Comparison of ENCODE assay signal across 8 mouse cellular contexts in the genomic region with DNA sequence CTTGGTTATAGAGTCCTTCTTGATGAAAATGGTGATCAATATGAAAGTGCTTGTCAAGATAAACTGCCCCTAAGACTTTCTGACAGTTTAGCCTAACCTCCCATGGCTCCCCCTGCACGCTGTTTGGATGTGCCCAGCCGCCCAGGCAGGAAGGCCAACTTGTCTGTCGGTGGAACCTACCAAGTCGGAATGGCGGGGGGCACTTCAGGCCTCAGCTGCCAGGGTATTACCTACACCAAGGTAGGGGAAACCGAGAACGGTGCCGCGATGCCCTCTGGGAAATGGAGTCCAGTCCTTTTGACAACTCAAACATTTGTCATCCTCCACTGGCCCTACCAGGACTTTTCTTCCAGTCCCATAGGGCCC. TPM values are rescaled to one million over a fixed set of nuclear protein-coding genes. Genes with fewer than 3 reads are reported as not detected.
DNase-seq lines count a peak whose midpoint lies in the region; ATAC-seq lines count a peak whose summit lies in the region.

No protein-coding gene starts in this region.

- no peaks in the 10 kb centered on the region for H3K27me3 ChIP-seq in heart, embryonic 14.5 days (ENCODE audit: control insufficient read depth, insufficient read depth, low read length)
- no peaks in the 10 kb centered on the region for H3K27me3 ChIP-seq in liver, embryonic 13.5 days
- no peaks in the 10 kb centered on the region for H3K27me3 ChIP-seq in stomach, embryonic 16.5 days (ENCODE audit: control insufficient read depth, insufficient read depth, low read length)

- H3K4me3 ChIP-seq in brown adipose tissue, adult 24 weeks (ENCODE audit: insufficient read depth, low read depth, low read length), result peak overlapping the region; percentile 74
- H3K4me3 ChIP-seq in heart, embryonic 14.5 days (ENCODE audit: control insufficient read depth in 1 of 2, insufficient read depth in 1 of 2, low read depth in 1 of 2, low read length in 2 of 2), result peak overlapping the region; percentile 68 to 90
- H3K4me3 ChIP-seq in liver, embryonic 13.5 days (replicated peaks), result peak overlapping the region; percentile 94
- H3K4me3 ChIP-seq in stomach, embryonic 16.5 days (replicated peaks; ENCODE audit: low read length), result peak overlapping the region; percentile 97

- H3K9ac ChIP-seq in heart, embryonic 14.5 days (ENCODE audit: low read length), result peak overlapping the region; percentile 72
- H3K9ac ChIP-seq in liver, embryonic 13.5 days, result peak overlapping the region; percentile 87
- peak overlapping the region; percentile 86 for H3K9ac ChIP-seq in stomach, embryonic 16.5 days (ENCODE audit: low read length)

- DNase-seq in CD4-positive, CD25-positive, alpha-beta regulatory T cell, adult 2 months (ENCODE audit: low read depth, low spot score), result peak; percentile 99
- DNase-seq in fat pad, adult 2 months (ENCODE audit: extremely low read depth, low read depth, low spot score), result peak; percentile 93
- peak; percentile 96 for DNase-seq in kidney, postnatal 14 days
- DNase-seq in liver, embryonic 13.5 days, result peak; percentile 97
- DNase-seq in neural tube, embryonic 10.5 days (ENCODE audit: extremely low spot score, low spot score), result peak; percentile 93

- WGBS in heart, embryonic 14.5 days, result under 1% methylated on average over 9 of the region's 9 CpGs
- WGBS in liver, embryonic 13.5 days (ENCODE audit: insufficient replicate concordance), result 0% methylated on average over 9 of the region's 9 CpGs
- 0% methylated on average over 9 of the region's 9 CpGs for WGBS in stomach, embryonic 16.5 days

- ATAC-seq in heart, embryonic 14.5 days (ENCODE audit: insufficient number of reproducible peaks, insufficient read depth, low FRiP score, low read depth), result peak; percentile 92
- peak; percentile 95 for ATAC-seq in liver, embryonic 13.5 days (ENCODE audit: low read depth)
- ATAC-seq in stomach, embryonic 16.5 days (ENCODE audit: insufficient read depth, low FRiP score), result peak; percentile 97

- H3K27ac ChIP-seq in brown adipose tissue, adult 24 weeks (replicated peaks; ENCODE audit: low read depth, low read length), result peak overlapping the region; percentile 83
- H3K27ac ChIP-seq in heart, embryonic 14.5 days (replicated peaks in 1 of 2; ENCODE audit: control insufficient read depth in 1 of 2, insufficient read depth in 1 of 2, low read depth in 2 of 2, low read length in 2 of 2), result peak overlapping the region in 1 of 2 experiments; percentile 62; a peak in 2 of 4 replicates
- peak overlapping the region; percentile 85 for H3K27ac ChIP-seq in liver, embryonic 13.5 days
- H3K27ac ChIP-seq in stomach, embryonic 16.5 days (ENCODE audit: low read length), result peak overlapping the region; percentile 81

- H3K4me2 ChIP-seq in heart, embryonic 14.5 days (ENCODE audit: low read length), result peak overlapping the region; percentile 95
- H3K4me2 ChIP-seq in liver, embryonic 13.5 days, result peak overlapping the region; percentile 100
- H3K4me2 ChIP-seq in stomach, embryonic 16.5 days (ENCODE audit: low read depth, low read length), result peak overlapping the region; percentile 66

- no peaks in the 10 kb centered on the region for H3K9me3 ChIP-seq in heart, embryonic 14.5 days (ENCODE audit: control insufficient read depth, low read length)
- no peaks in the 10 kb centered on the region for H3K9me3 ChIP-seq in liver, embryonic 13.5 days (replicated peaks)
- no peaks in the 10 kb centered on the region for H3K9me3 ChIP-seq in stomach, embryonic 16.5 days (replicated peaks; ENCODE audit: control insufficient read depth, low read length)

- H3K36me3 ChIP-seq in heart, embryonic 14.5 days (ENCODE audit: control insufficient read depth, insufficient read depth, low read length), result no peaks in the 10 kb centered on the region
- peaks cover 3% of the 10 kb centered on the region for H3K36me3 ChIP-seq in liver, embryonic 13.5 days
- H3K36me3 ChIP-seq in stomach, embryonic 16.5 days (ENCODE audit: control insufficient read depth, insufficient read depth, low read length), result no peaks in the 10 kb centered on the region

- H3K4me1 ChIP-seq in brown adipose tissue, adult 24 weeks (ENCODE audit: control insufficient read depth, insufficient read depth, insufficient read length, low read length), result peaks cover 10% of the 10 kb centered on the region
- peaks cover 3 to 14% of the 10 kb centered on the region in 2 experiments; a peak in 3 of 4 replicates for H3K4me1 ChIP-seq in heart, embryonic 14.5 days (ENCODE audit: control insufficient read depth in 2 of 2, insufficient read depth in 2 of 2, low read length in 2 of 2)
- H3K4me1 ChIP-seq in liver, embryonic 13.5 days (replicated peaks), result peaks cover 23% of the 10 kb centered on the region
- H3K4me1 ChIP-seq in stomach, embryonic 16.5 days (ENCODE audit: control insufficient read depth, insufficient read depth, low read length), result peaks cover 10% of the 10 kb centered on the region; the same call in 1 of the 2 replicates

RNA-seq across cellular contexts. Expression of a gene that starts 0.5 kb away (rescaled TPM):
- polyA plus RNA-seq in brown adipose tissue, adult 24 weeks (2012; ENCODE audit: insufficient read depth, insufficient read length, missing spikeins), result 2.3 and 4.0 TPM in 2 replicates
- 5.2 and 5.3 TPM in 2 replicates for polyA plus RNA-seq in heart, embryonic 14.5 days (2014; fragmentation: Nextera tagmentation; extraction: Ambion mirVana)
- polyA plus RNA-seq in liver, embryonic 13.5 days (2015; fragmentation: Nextera tagmentation; extraction: Ambion mirVana), result 7.4 and 8.4 TPM in 2 replicates
- polyA plus RNA-seq in stomach, embryonic 16.5 days (2015; fragmentation: Nextera tagmentation; extraction: Ambion mirVana), result 14.3 and 17.2 TPM in 2 replicates

RNA-seq across cellular contexts. Expression of a gene that starts 19.5 kb away (rescaled TPM):
- 45.2 and 59.1 TPM in 2 replicates for polyA plus RNA-seq in brown adipose tissue, adult 24 weeks (2012; ENCODE audit: insufficient read depth, insufficient read length, missing spikeins)
- polyA plus RNA-seq in heart, embryonic 14.5 days (2014; fragmentation: Nextera tagmentation; extraction: Ambion mirVana), result 2.2 and 2.6 TPM in 2 replicates
- 14.1 and 16.5 TPM in 2 replicates for polyA plus RNA-seq in liver, embryonic 13.5 days (2015; fragmentation: Nextera tagmentation; extraction: Ambion mirVana)
- polyA plus RNA-seq in stomach, embryonic 16.5 days (2015; fragmentation: Nextera tagmentation; extraction: Ambion mirVana), result 3.5 and 4.2 TPM in 2 replicates

RNA-seq across cellular contexts. Expression of a gene that starts 19.6 kb away (rescaled TPM):
- polyA plus RNA-seq in brown adipose tissue, adult 24 weeks (2012; ENCODE audit: insufficient read depth, insufficient read length, missing spikeins), result 24.6 and 27.9 TPM in 2 replicates
- 21.9 and 22.7 TPM in 2 replicates for polyA plus RNA-seq in heart, embryonic 14.5 days (2014; fragmentation: Nextera tagmentation; extraction: Ambion mirVana)
- 8.2 and 10.4 TPM in 2 replicates for polyA plus RNA-seq in liver, embryonic 13.5 days (2015; fragmentation: Nextera tagmentation; extraction: Ambion mirVana)
- polyA plus RNA-seq in stomach, embryonic 16.5 days (2015; fragmentation: Nextera tagmentation; extraction: Ambion mirVana), result 23.1 and 24.5 TPM in 2 replicates

RNA-seq across cellular contexts. Expression of a gene that starts 53.7 kb away (rescaled TPM):
- 3.7 and 5.7 TPM in 2 replicates for polyA plus RNA-seq in brown adipose tissue, adult 24 weeks (2012; ENCODE audit: insufficient read depth, insufficient read length, missing spikeins)
- 7.0 and 8.3 TPM in 2 replicates for polyA plus RNA-seq in heart, embryonic 14.5 days (2014; fragmentation: Nextera tagmentation; extraction: Ambion mirVana)
- polyA plus RNA-seq in liver, embryonic 13.5 days (2015; fragmentation: Nextera tagmentation; extraction: Ambion mirVana), result 5.5 and 6.0 TPM in 2 replicates
- polyA plus RNA-seq in stomach, embryonic 16.5 days (2015; fragmentation: Nextera tagmentation; extraction: Ambion mirVana), result 17.1 and 20.5 TPM in 2 replicates
